Mouse (Mus musculus): ENCODE results near the gene Kcnq5.
"Not testable (repeated sequence)": the region's sequence is repeated elsewhere in the genome, so short reads cannot be mapped to it uniquely, and the experiment has no call there.

DNA sequence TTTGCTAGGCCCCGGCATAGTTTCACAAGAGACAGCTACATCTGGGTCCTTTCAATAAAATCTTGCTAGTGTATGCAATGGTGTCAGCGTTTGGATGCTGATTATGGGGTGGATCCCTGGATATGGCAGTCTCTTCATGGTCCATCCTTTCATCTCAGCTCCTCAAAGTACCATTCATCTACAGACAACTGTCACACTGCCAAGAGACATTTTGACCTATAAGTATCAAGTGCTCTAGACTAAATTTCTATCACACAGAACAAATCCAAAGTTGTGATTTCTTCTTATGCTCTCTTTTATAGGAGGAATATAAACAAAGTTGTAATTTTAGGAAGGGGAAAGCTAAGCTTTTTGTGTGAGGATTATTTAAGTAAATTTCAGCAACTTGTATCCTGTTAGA is 238.5 kb downstream of the Kcnq5 start:
- TF ChIP-seq E2F4 (IDR thresholded peaks at IDR 0.05; ENCODE audit: insufficient replicate concordance, low read depth, low read length); ELF1 (IDR thresholded peaks at IDR 0.05; ENCODE audit: low read depth, low read length); CTCF (conservative IDR thresholded peaks at IDR 0.05 in 1 of 2, IDR thresholded peaks at IDR 0.05 in 1 of 2; ENCODE audit: low read depth in 2 of 2, low read length in 2 of 2); POLR2A (IDR thresholded peaks at IDR 0.05; ENCODE audit: low read depth, low read length); HCFC1 (IDR thresholded peaks at IDR 0.05; ENCODE audit: low read depth, low read length); MXI1 (IDR thresholded peaks at IDR 0.05; ENCODE audit: low read depth, low read length); ZC3H11A (IDR thresholded peaks at IDR 0.05; ENCODE audit: low read depth, low read length); USF2 (conservative IDR thresholded peaks at IDR 0.05; ENCODE audit: low read depth, low read length): not testable (repeated sequence)
